Mouse (Mus musculus) heart, adult 2 months (tissue): Measurements from ENCODE around the gene Fndc3b.

ENCODE experiments used
- CTCF ChIP-seq: fragments of 200-600 bp; IDR thresholded peaks from 2 replicates; pipeline ENCODE4 v1.8.1; 2022; ENCODE audit warnings: antibody characterized with exemption, mild to moderate bottlenecking, moderate library complexity
- POLR2A ChIP-seq: fragments of 200-500 bp; IDR thresholded peaks from 2 replicates; pipeline ENCODE4 v1.6.1; 2011; ENCODE audit warnings: mild to moderate bottlenecking, low read depth, low read length, control low read depth; ENCODE audit not compliant: insufficient read depth

DNA sequence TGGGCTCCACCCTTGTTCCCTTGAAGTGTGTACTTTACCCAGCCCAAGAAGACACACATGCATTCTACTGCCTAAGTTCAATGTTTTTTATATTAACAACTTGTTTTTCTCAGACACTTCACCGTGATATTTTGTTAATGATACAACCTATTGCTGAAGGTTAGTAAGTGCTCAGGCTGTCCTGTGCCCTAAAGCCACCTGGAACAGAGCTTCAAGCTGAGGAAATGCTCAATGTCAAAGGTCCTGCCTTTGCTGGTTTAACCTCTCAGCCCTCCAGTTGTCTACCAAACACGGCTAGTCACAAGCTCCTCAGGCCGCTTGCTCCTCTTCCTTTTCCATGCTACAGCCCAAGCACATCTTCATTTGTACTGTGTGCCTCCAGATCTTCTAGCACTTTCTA is 157.3 kb downstream of the Fndc3b start:
- TF ChIP-seq CTCF (no peak), POLR2A (no peak)
